Mouse (Mus musculus) embryonic fibroblast, embryonic 13.5 days (primary cell): ENCODE results near the gene Lrrc58. TPM values are rescaled to one million over a fixed set of nuclear protein-coding genes. Genes with fewer than 3 reads are reported as not detected.

Experiments used
- H3K27ac ChIP-seq: 2 replicates; pipeline ENCODE4 v1.5.1; 2012; ENCODE audit warnings: low read length, control low read depth, inconsistent platforms; ENCODE audit not compliant: insufficient read depth
- H3K4me1 ChIP-seq: 2 replicates; pipeline ENCODE4 v1.6.1; 2011; ENCODE audit warnings: low read length; ENCODE audit not compliant: control insufficient read depth, insufficient read depth
- H3K4me3 ChIP-seq: 2 replicates; pipeline ENCODE4 v1.5.1; 2011; ENCODE audit warnings: mild to moderate bottlenecking, control low read depth, low read length; ENCODE audit not compliant: insufficient read depth
- CTCF ChIP-seq: IDR thresholded peaks from 2 replicates; pipeline ENCODE4 v1.5.1; 2011; ENCODE audit warnings: mild to moderate bottlenecking, control low read depth, low read length, moderate library complexity, borderline replicate concordance; ENCODE audit not compliant: insufficient read depth
- POLR2A ChIP-seq: IDR thresholded peaks from 2 replicates; pipeline ENCODE4 v1.6.1; 2011; ENCODE audit warnings: low read depth, mild to moderate bottlenecking, control low read depth, low read length, moderate library complexity
- polyA plus RNA-seq: library from polyadenylated mRNA; stranded (reverse); fragments of >200 nt; gene quantifications from 2 replicates; pipeline ENCODE4 v1.2.4, GENCODE M21; 2011; ENCODE audit warnings: low read depth; ENCODE audit not compliant: missing spikeins, insufficient read length

The Lrrc58 gene
- polyA plus RNA-seq, 1 experiment: 112 TPM

GRCm38 (mm10) chr16:37851366-37851765 lies 16.8 kb upstream of the Lrrc58 start:
- Histone ChIP-seq H3K4me1 (peaks cover 2% of the 10 kb centered on the region; the same call in 1 of the 2 replicates), H3K27ac (no peak overlapping the region), H3K4me3 (no peak overlapping the region)
- TF ChIP-seq CTCF (no peak), POLR2A (no peak)

DNA sequence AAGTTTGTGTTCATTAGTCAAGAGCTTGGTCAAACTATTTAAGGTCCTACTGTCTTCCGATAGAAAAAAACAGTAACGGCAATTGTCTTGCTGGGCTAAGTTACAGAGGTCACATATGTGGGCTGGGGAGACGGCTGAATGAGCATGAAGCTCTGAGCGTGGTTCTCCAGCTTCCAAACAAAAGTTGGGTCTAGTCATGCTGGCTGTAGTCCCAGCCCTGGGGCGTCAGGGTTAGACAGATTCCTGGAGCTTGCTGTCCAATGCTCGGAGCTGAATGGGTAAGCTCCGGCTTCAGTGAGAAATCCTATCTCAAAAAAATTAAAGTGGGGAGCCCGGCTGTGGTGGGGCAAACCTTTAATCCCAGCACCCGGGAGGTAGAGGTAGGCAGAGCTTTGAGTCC lies 14.9 kb upstream of the Lrrc58 start:
- Histone ChIP-seq H3K4me1 (peaks cover 2% of the 10 kb centered on the region; the same call in 1 of the 2 replicates), H3K27ac (no peak overlapping the region), H3K4me3 (no peak overlapping the region)
- TF ChIP-seq POLR2A (no peak), CTCF (no peak)

- no peak overlapping the region for H3K4me3 ChIP-seq
- peaks cover 2% of the 10 kb centered on the region; the same call in 1 of the 2 replicates for H3K4me1 ChIP-seq
- no peak for TF ChIP-seq CTCF
- no peak for TF ChIP-seq POLR2A
- H3K27ac ChIP-seq: no peak overlapping the region
These were observed 14.1 kb upstream of the Lrrc58 start for GRCm38 (mm10) chr16:37854054-37854453.

GRCm38 (mm10) chr16:37854593-37854992 lies 13.6 kb upstream of the Lrrc58 start:
- no peak overlapping the region for H3K4me3 ChIP-seq
- no peak overlapping the region for H3K27ac ChIP-seq
- peaks cover 2% of the 10 kb centered on the region; the same call in 1 of the 2 replicates for H3K4me1 ChIP-seq
- TF ChIP-seq POLR2A (no peak), CTCF (no peak)

GRCm38 (mm10) chr16:37855583-37855982 lies 12.6 kb upstream of the Lrrc58 start:
- no peak for TF ChIP-seq CTCF
- TF ChIP-seq POLR2A: no peak
- H3K27ac ChIP-seq: no peak overlapping the region
- peaks cover 2% of the 10 kb centered on the region; the same call in 1 of the 2 replicates for H3K4me1 ChIP-seq
- no peak overlapping the region for H3K4me3 ChIP-seq

DNA sequence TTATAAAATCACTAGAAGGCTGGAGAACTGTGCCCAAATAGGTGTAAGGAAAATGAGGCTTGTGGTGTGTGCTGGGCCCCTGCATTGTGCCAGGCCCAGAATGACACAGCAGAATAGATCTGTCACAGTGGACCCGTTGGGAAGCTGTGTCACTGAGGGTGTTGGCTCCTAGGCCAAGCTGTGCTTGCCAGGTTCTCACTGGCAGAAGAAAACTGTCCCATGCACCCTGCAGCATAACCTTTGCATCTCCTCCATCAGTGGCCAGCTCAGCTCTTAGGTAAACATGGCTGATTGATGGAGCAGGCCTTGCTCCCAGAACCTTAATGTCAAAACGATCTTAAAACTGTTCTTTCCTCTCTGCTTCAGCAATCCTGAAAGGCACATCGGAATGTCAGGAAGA lies 11.9 kb upstream of the Lrrc58 start:
- no peak for TF ChIP-seq POLR2A
- TF ChIP-seq CTCF: no peak
- Histone ChIP-seq H3K4me1 (peaks cover 2% of the 10 kb centered on the region; the same call in 1 of the 2 replicates), H3K27ac (no peak overlapping the region), H3K4me3 (no peak overlapping the region)

DNA sequence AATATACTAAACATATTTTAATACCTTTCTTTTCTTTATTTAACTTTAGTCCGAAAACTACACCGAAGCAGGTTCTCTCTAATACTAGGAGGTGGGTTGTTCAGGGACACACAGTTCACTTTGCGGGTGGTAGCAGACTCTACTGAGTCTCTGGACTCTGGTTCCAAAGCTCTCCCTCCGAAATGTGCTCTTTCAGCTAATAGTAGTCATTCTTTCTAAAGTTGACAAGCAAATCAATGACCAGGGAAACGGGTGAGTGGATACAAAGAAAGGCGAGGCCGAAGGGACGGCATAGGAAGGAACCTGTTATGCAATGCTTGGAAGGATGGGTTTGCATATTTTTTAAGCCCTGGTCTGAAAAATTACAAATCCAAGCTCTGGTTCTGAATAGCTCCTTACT lies 10.7 kb upstream of the Lrrc58 start:
- 0 out of 2 replicates have a peak, but pooled peaks cover 2% of the 10 kb centered on the region for H3K4me1 ChIP-seq
- no peak for TF ChIP-seq CTCF
- TF ChIP-seq POLR2A: no peak
- no peak overlapping the region for H3K27ac ChIP-seq
- no peak overlapping the region for H3K4me3 ChIP-seq

DNA sequence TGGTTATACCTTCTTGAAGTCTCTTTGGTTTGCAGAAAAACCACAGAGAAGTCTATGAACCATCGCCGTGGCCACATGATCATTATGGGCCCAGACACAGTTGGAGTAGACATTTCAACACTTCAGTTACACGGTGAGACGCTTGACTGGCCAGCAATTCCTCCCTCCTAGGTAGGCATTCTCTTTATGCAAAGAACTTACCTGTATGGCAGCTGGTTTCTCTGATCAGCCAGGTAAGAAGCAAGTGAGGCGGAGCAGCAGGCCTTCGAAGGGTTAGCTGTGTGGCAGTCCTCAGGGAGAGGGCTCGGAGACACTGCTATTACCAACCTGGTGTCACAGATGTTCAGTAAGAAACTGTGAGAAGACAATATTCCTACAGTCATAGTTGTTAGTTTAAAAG lies 8.0 kb upstream of the Lrrc58 start:
- Histone ChIP-seq H3K4me1 (no peaks in the 10 kb centered on the region), H3K4me3 (no peak overlapping the region), H3K27ac (no peak overlapping the region)
- TF ChIP-seq POLR2A: no peak
- TF ChIP-seq CTCF: no peak

- Histone ChIP-seq H3K4me3 (no peak within 1 kb of the TSS), H3K27ac (no peak within 1 kb of the TSS), H3K4me1 (no peaks in the 10 kb centered on the region)
- TF ChIP-seq POLR2A: no peak
- no peak for TF ChIP-seq CTCF
These were observed 7.2 kb upstream of the Lrrc58 start, which contains the start of gene Gm36028 for GRCm38 (mm10) chr16:37861029-37861428. Gm36028 (minus strand) TSS chr16:37861146.

DNA sequence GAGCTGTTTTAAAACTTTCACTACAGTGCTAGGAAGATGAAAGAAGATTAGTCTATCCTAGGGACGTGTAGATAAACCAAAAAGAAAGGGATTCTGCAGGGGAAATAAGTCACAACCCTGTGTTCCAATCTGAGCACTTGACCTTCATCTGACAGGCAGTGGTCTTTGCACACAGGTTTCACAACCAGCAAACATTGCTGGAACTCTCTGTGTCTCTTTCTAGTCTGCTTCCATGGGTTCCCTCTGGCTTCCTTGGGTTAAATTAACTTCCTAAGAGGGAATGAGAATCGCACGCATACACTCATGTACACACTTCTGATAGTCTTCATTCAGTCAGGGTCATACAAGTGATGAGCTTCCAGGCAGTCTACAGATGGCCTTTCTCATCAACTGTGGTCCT lies 4.3 kb upstream of the Lrrc58 start:
- no peak overlapping the region for H3K4me3 ChIP-seq
- H3K4me1 ChIP-seq: no peaks in the 10 kb centered on the region
- no peak overlapping the region for H3K27ac ChIP-seq
- TF ChIP-seq CTCF (no peak), POLR2A (no peak)
